Mouse (Mus musculus): Measurements from ENCODE around the gene Lmntd2. TPM values are rescaled to one million over a fixed set of nuclear protein-coding genes. Genes with fewer than 3 reads are reported as not detected.

Lmntd2 gene
- polyA plus RNA-seq, 1 experiment from 2014 or later: 0.46 TPM

DNA sequence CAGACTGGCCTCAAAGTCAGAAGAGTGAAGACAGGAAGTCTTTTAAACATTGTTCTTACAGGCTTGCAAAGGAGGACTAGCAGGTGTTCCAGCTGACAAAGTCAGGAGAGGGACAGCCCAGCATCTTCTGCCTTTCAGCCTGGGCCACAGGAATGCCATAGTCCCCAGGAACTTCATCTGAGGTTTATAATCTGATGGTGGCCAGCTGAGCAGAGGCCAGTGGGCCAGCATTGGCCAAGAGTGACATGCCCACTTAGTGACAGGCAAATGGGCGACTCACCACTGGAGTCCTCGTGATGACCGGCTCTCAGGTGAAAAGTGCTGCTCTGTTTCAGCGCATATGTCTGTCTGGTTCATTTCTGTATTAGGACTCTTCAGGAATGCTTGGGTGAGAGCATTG is 16.7 kb upstream of the Lmntd2 start:
- Histone ChIP-seq H3K36me3 (ENCODE audit: control insufficient read depth, insufficient read depth, low read length) (peaks cover 53% of the 10 kb centered on the region), H3K4me3 (ENCODE audit: control insufficient read depth in 1 of 2, insufficient read depth in 1 of 2, low read depth in 1 of 2, low read length in 2 of 2) (no peak overlapping the region), H3K27ac (replicated peaks in 1 of 2; ENCODE audit: control insufficient read depth in 1 of 2, insufficient read depth in 1 of 2, low read depth in 2 of 2, low read length in 2 of 2) (no peak overlapping the region), H3K4me2 (ENCODE audit: low read length) (peak overlapping the region; percentile 86; the same call in 1 of the 2 replicates), H3K9ac (ENCODE audit: low read length) (no peak overlapping the region), H3K9me3 (ENCODE audit: control insufficient read depth, low read length) (no peaks in the 10 kb centered on the region), H3K4me1 (ENCODE audit: control insufficient read depth in 2 of 2, insufficient read depth in 2 of 2, low read length in 2 of 2) (peaks cover 7 to 15% of the 10 kb centered on the region in 2 experiments), H3K27me3 (ENCODE audit: control insufficient read depth, insufficient read depth, low read length) (no peaks in the 10 kb centered on the region)
- 81% methylated on average over 4 of the region's 4 CpGs for WGBS
- ATAC-seq (ENCODE audit: insufficient number of reproducible peaks, insufficient read depth, low FRiP score, low read depth): no peak

- H3K9ac ChIP-seq (ENCODE audit: low read length): peak overlapping the region; percentile 99
- H3K27ac ChIP-seq (replicated peaks in 1 of 2; ENCODE audit: control insufficient read depth in 1 of 2, insufficient read depth in 1 of 2, low read depth in 2 of 2, low read length in 2 of 2): no peak overlapping the region
- no peaks in the 10 kb centered on the region for H3K9me3 ChIP-seq (ENCODE audit: control insufficient read depth, low read length)
- peak overlapping the region; percentile 86 for H3K4me2 ChIP-seq (ENCODE audit: low read length)
- peaks cover 7 to 15% of the 10 kb centered on the region in 2 experiments for H3K4me1 ChIP-seq (ENCODE audit: control insufficient read depth in 2 of 2, insufficient read depth in 2 of 2, low read length in 2 of 2)
- 41% methylated on average over 6 of the region's 6 CpGs for WGBS
- H3K4me3 ChIP-seq (ENCODE audit: control insufficient read depth in 1 of 2, insufficient read depth in 1 of 2, low read depth in 1 of 2, low read length in 2 of 2): peak overlapping the region; percentile 89 to 100
- no peaks in the 10 kb centered on the region for H3K27me3 ChIP-seq (ENCODE audit: control insufficient read depth, insufficient read depth, low read length)
- ATAC-seq (ENCODE audit: insufficient number of reproducible peaks, insufficient read depth, low FRiP score, low read depth): no peak
- peaks cover 44% of the 10 kb centered on the region for H3K36me3 ChIP-seq (ENCODE audit: control insufficient read depth, insufficient read depth, low read length)
Measured at GRCm38 (mm10) chr7:141229702-141230101, 15.8 kb upstream of the Lmntd2 start.

DNA sequence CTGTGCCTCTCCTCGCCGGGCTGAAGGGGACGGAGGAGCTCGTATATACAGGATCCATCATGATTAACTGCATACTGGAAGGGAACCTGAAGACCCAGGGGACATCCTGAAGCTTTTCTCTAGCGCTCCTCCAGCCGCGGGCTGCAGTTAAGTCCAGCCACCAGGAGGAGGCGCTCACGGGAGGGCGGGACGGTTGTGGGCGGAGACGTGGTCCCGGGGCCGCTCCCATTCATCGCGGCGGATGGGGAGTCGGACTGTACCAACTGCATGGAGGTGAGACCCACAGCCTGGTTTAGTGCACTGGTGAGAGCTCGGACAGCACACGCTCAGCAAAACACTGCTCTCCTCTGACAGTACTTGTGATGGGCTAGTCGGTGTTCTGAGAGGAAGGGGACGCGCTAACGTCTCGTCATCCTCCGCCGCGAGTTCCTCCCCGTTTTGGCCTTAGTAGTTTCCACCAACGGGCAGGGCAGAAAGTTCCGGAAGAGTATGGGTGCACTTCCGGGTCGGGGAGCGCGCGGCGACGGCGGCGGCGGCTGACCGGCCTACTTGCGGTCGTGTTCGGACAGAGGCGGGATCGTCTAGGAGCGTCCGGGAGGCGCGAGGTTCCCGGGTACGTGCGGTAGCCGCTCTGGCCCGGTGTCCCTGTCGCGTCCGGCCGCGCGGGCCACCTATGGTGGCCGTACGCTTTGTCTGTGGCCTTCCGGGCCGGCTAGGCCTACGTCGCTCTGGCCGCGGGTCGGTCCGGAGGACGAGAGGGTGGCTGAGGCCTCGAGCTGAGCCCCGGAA is 14.6 kb upstream of the Lmntd2 start, which contains the start of gene Phrf1:
Gene Phrf1, plus strand, starts transcription at position 506 of the 789 bp plus-strand sequence.
- H3K9me3 ChIP-seq (ENCODE audit: control insufficient read depth, low read length): no peaks in the 10 kb centered on the region
- H3K27me3 ChIP-seq (ENCODE audit: control insufficient read depth, insufficient read depth, low read length): no peaks in the 10 kb centered on the region
- under 1% methylated on average over 76 of the region's 76 CpGs for WGBS
- peak; percentile 88 for ATAC-seq (ENCODE audit: insufficient number of reproducible peaks, insufficient read depth, low FRiP score, low read depth)
- H3K9ac ChIP-seq (ENCODE audit: low read length): peak within 1 kb of the TSS; percentile 99
- H3K4me3 ChIP-seq (ENCODE audit: control insufficient read depth in 1 of 2, insufficient read depth in 1 of 2, low read depth in 1 of 2, low read length in 2 of 2): peak within 1 kb of the TSS; percentile 89 to 100
- H3K4me1 ChIP-seq (ENCODE audit: control insufficient read depth in 2 of 2, insufficient read depth in 2 of 2, low read length in 2 of 2): peaks cover 7 to 15% of the 10 kb centered on the region in 2 experiments
- H3K27ac ChIP-seq (replicated peaks in 1 of 2; ENCODE audit: control insufficient read depth in 1 of 2, insufficient read depth in 1 of 2, low read depth in 2 of 2, low read length in 2 of 2): peak within 1 kb of the TSS; percentile 91 to 93
- H3K4me2 ChIP-seq (ENCODE audit: low read length): peak within 1 kb of the TSS; percentile 86
- peaks cover 32% of the 10 kb centered on the region for H3K36me3 ChIP-seq (ENCODE audit: control insufficient read depth, insufficient read depth, low read length)

- no peak overlapping the region for H3K4me3 ChIP-seq (ENCODE audit: control insufficient read depth in 1 of 2, insufficient read depth in 1 of 2, low read depth in 1 of 2, low read length in 2 of 2)
- peak overlapping the region; percentile 86; the same call in 1 of the 2 replicates for H3K4me2 ChIP-seq (ENCODE audit: low read length)
- H3K4me1 ChIP-seq (ENCODE audit: control insufficient read depth in 2 of 2, insufficient read depth in 2 of 2, low read length in 2 of 2): peaks cover 8 to 17% of the 10 kb centered on the region in 2 experiments
- peaks cover 25% of the 10 kb centered on the region for H3K36me3 ChIP-seq (ENCODE audit: control insufficient read depth, insufficient read depth, low read length)
- no peak overlapping the region for H3K27ac ChIP-seq (replicated peaks in 1 of 2; ENCODE audit: control insufficient read depth in 1 of 2, insufficient read depth in 1 of 2, low read depth in 2 of 2, low read length in 2 of 2)
- H3K27me3 ChIP-seq (ENCODE audit: control insufficient read depth, insufficient read depth, low read length): no peaks in the 10 kb centered on the region
- 83% methylated on average over 4 of the region's 4 CpGs for whole genome bisulfite sequencing
- no peaks in the 10 kb centered on the region for H3K9me3 ChIP-seq (ENCODE audit: control insufficient read depth, low read length)
- no peak for ATAC-seq (ENCODE audit: insufficient number of reproducible peaks, insufficient read depth, low FRiP score, low read depth)
- peak overlapping the region; percentile 99 for H3K9ac ChIP-seq (ENCODE audit: low read length)
Measured at GRCm38 (mm10) chr7:141227796-141228195, 13.9 kb upstream of the Lmntd2 start.

- H3K4me1 ChIP-seq (ENCODE audit: control insufficient read depth in 2 of 2, insufficient read depth in 2 of 2, low read length in 2 of 2): peaks cover 17 to 26% of the 10 kb centered on the region in 2 experiments
- 81% methylated on average over 6 of the region's 6 CpGs for WGBS
- no peak overlapping the region for H3K27ac ChIP-seq (replicated peaks in 1 of 2; ENCODE audit: control insufficient read depth in 1 of 2, insufficient read depth in 1 of 2, low read depth in 2 of 2, low read length in 2 of 2)
- H3K27me3 ChIP-seq (ENCODE audit: control insufficient read depth, insufficient read depth, low read length): no peaks in the 10 kb centered on the region
- no peak for ATAC-seq (ENCODE audit: insufficient number of reproducible peaks, insufficient read depth, low FRiP score, low read depth)
- H3K4me2 ChIP-seq (ENCODE audit: low read length): no peak overlapping the region
- no peaks in the 10 kb centered on the region for H3K9me3 ChIP-seq (ENCODE audit: control insufficient read depth, low read length)
- H3K36me3 ChIP-seq (ENCODE audit: control insufficient read depth, insufficient read depth, low read length): peaks cover 12% of the 10 kb centered on the region
- H3K9ac ChIP-seq (ENCODE audit: low read length): no peak overlapping the region
- H3K4me3 ChIP-seq (ENCODE audit: control insufficient read depth in 1 of 2, insufficient read depth in 1 of 2, low read depth in 1 of 2, low read length in 2 of 2): no peak overlapping the region
Measured at GRCm38 (mm10) chr7:141226535-141226934, 12.7 kb upstream of the Lmntd2 start.

- no peaks in the 10 kb centered on the region for H3K27me3 ChIP-seq (ENCODE audit: control insufficient read depth, insufficient read depth, low read length)
- ATAC-seq (ENCODE audit: insufficient number of reproducible peaks, insufficient read depth, low FRiP score, low read depth): no peak
- H3K27ac ChIP-seq (replicated peaks in 1 of 2; ENCODE audit: control insufficient read depth in 1 of 2, insufficient read depth in 1 of 2, low read depth in 2 of 2, low read length in 2 of 2): peak overlapping the region; percentile 88 to 93
- peak overlapping the region; percentile 92; the same call in 1 of the 2 replicates for H3K4me2 ChIP-seq (ENCODE audit: low read length)
- H3K4me3 ChIP-seq (ENCODE audit: control insufficient read depth in 1 of 2, insufficient read depth in 1 of 2, low read depth in 1 of 2, low read length in 2 of 2): no peak overlapping the region
- WGBS: 84% methylated on average over 4 of the region's 4 CpGs
- H3K36me3 ChIP-seq (ENCODE audit: control insufficient read depth, insufficient read depth, low read length): 0 out of 2 replicates have a peak, but pooled peaks cover 10% of the 10 kb centered on the region
- peak overlapping the region; percentile 63; the same call in 1 of the 2 replicates for H3K9ac ChIP-seq (ENCODE audit: low read length)
- peaks cover 15 to 21% of the 10 kb centered on the region in 2 experiments for H3K4me1 ChIP-seq (ENCODE audit: control insufficient read depth in 2 of 2, insufficient read depth in 2 of 2, low read length in 2 of 2)
- no peaks in the 10 kb centered on the region for H3K9me3 ChIP-seq (ENCODE audit: control insufficient read depth, low read length)
Measured at GRCm38 (mm10) chr7:141222696-141223215, 8.9 kb upstream of the Lmntd2 start.

DNA sequence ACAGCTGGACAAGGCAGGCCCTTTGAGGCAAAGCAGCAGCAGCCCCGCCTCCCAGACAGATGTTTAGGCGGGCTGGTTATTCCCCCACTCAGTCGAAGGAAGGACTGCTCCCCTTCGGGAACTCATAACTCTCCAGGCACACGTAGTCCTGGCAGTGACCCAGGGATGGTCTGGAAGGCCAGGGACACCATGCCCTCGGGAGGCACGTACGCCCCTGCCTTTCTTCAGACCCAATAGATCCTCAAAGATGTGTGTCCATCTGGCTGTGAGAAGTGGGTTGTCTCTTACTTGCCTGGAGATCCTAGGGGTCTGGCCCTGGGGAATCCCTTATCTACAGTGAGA is 8.2 kb upstream of the Lmntd2 start:
- Histone ChIP-seq H3K4me2 (ENCODE audit: low read length) (peak overlapping the region; percentile 92), H3K27ac (replicated peaks in 1 of 2; ENCODE audit: control insufficient read depth in 1 of 2, insufficient read depth in 1 of 2, low read depth in 2 of 2, low read length in 2 of 2) (peak overlapping the region; percentile 88 to 93), H3K9me3 (ENCODE audit: control insufficient read depth, low read length) (no peaks in the 10 kb centered on the region), H3K4me3 (ENCODE audit: control insufficient read depth in 1 of 2, insufficient read depth in 1 of 2, low read depth in 1 of 2, low read length in 2 of 2) (peak overlapping the region; percentile 6 to 77; a peak in 3 of 4 replicates), H3K9ac (ENCODE audit: low read length) (peak overlapping the region; percentile 63; the same call in 1 of the 2 replicates), H3K36me3 (ENCODE audit: control insufficient read depth, insufficient read depth, low read length) (0 out of 2 replicates have a peak, but pooled peaks cover 11% of the 10 kb centered on the region), H3K27me3 (ENCODE audit: control insufficient read depth, insufficient read depth, low read length) (no peaks in the 10 kb centered on the region), H3K4me1 (ENCODE audit: control insufficient read depth in 2 of 2, insufficient read depth in 2 of 2, low read length in 2 of 2) (peaks cover 15 to 21% of the 10 kb centered on the region in 2 experiments)
- no peak for ATAC-seq (ENCODE audit: insufficient number of reproducible peaks, insufficient read depth, low FRiP score, low read depth)
- WGBS: 4% methylated on average over 8 of the region's 8 CpGs

Measured in heart, embryonic 14.5 days (tissue).